Mouse (Mus musculus): ENCODE data around the gene Immt.

- TF ChIP-seq POLR2AphosphoS2 (IDR thresholded peaks at IDR 0.05; ENCODE audit: insufficient read length, low read depth) = no peak
- no peak for TF ChIP-seq POLR2A (IDR thresholded peaks at IDR 0.05; ENCODE audit: insufficient read length, low read depth)
- no peak for TF ChIP-seq MAX (IDR thresholded peaks at IDR 0.05; ENCODE audit: low read depth)
- no peak for TF ChIP-seq SRF (IDR thresholded peaks at IDR 0.05; ENCODE audit: control insufficient read depth, insufficient read length, low read depth)
- TF ChIP-seq TCF12 (IDR thresholded peaks at IDR 0.05; ENCODE audit: insufficient read depth, poor library complexity, severe bottlenecking) = no peak
- no peak for TF ChIP-seq MYOD1 (IDR thresholded peaks at IDR 0.05; ENCODE audit: control insufficient read depth in 1 of 3, insufficient read length in 2 of 3, low read depth in 2 of 3)
- TF ChIP-seq TCF3 (IDR thresholded peaks at IDR 0.05; ENCODE audit: insufficient read length, low read depth) = no peak
- no peak for TF ChIP-seq MYOG (IDR thresholded peaks at IDR 0.05; ENCODE audit: control insufficient read depth in 1 of 3, insufficient read depth in 1 of 3, insufficient read length in 2 of 3, low read depth in 2 of 3)
- TF ChIP-seq USF1 (IDR thresholded peaks at IDR 0.05; ENCODE audit: low read depth) = no peak
- no peak for TF ChIP-seq E2F4 (IDR thresholded peaks at IDR 0.05; ENCODE audit: insufficient read depth)
- no peak for TF ChIP-seq REST (IDR thresholded peaks at IDR 0.05; ENCODE audit: insufficient read depth, insufficient read length)
- TF ChIP-seq CEBPB (IDR thresholded peaks at IDR 0.05; ENCODE audit: insufficient read depth, poor library complexity, severe bottlenecking) = no peak
Measured at GRCm38 (mm10) chr6:71803609-71804008, 27.5 kb upstream of the Immt start.

Measured in myocyte (in vitro differentiated cells).